Mouse (Mus musculus) liver, embryonic 14 days (tissue): ENCODE results near the gene Prr7. TPM values are rescaled to one million over a fixed set of nuclear protein-coding genes. Genes with fewer than 3 reads are reported as not detected.

ENCODE experiments used
- polyA plus RNA-seq: library from polyadenylated mRNA; depleted of rRNA; stranded (reverse); fragments of >200 nt; gene quantifications from 2 replicates; pipeline ENCODE4 v1.2.3, GENCODE M21; 2012; rRNA removed

The Prr7 gene
- polyA plus RNA-seq: 0.27 and 0.45 TPM in 2 replicates

DNA sequence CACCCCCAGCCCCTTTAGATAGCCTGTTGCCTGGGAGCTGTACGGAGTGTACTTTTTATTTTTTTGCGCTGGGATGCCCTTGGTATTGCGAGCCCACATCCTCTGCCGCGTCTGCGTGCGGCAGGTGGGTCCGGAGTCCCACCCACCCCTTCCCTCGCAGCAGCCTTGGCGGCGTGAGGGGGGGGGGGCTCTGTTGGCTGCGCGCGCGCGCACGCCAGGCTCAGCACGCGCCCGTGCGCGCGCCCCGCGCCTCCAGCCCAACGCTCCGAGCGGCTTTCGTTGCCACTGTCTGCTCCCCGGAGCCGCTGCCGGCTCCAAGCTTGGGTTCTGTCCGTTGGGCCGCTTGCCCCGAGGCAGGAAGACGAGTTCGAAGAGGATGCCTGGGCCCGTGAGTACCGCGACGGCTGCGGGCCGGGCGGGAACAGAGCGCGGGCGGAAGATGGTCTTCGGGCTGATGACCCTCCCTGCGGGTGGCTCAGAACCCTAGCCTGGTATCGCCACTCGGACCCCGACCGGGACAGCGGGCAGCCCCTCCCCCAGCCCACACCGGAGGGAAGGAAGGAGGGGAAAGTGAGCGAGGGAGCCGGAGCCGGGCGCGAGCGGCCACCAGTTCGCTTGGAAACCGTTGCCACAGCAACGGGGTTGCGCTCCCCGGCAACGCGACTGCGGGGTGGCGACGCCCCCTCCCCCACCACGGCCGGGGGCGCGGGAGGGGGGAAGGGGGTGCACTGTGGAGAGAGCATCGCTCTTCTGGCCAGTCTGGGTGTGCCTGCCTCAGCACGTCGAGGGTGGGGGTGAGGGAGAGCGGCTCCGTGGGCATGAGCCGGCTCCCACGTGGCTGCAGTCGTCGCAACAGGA is at the start of gene Prr7:
Gene Prr7, plus strand, starts transcription at position 241 of the 858 bp plus-strand sequence.

DNA sequence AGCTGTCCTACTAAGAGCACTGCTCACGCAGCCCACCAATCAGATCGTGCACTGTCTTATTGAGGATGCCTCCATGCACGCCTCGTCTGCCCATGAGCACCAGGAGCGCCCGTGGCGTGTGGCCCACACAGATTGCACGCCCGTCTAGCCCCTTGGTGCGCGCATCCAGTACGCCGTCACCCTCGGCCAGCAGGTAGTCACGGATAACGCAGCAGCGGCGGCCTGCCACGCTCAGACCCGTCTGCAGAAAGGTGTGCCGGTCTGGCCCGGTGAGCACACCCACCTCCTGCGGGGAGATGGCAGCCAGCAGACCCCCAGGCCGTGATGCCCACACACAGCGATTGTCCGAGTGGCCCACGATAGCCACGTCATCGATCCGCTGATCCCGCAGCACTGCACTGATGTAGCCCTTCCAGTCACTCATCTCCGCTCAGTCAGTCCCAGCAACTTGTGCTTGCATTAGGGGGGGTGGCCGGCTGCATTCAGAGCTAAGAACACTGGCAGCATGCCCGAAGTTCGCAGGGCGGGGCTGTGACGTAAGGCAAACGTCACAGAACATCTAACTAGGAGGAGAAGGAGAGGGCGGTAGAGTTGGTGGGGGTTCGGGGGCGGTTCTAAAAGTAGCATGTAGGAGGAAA is 49.2 kb upstream of the Prr7 start, which contains the start of gene Pfn3:
Gene Pfn3, minus strand, starts transcription at position 490 of the 638 bp plus-strand sequence.

DNA sequence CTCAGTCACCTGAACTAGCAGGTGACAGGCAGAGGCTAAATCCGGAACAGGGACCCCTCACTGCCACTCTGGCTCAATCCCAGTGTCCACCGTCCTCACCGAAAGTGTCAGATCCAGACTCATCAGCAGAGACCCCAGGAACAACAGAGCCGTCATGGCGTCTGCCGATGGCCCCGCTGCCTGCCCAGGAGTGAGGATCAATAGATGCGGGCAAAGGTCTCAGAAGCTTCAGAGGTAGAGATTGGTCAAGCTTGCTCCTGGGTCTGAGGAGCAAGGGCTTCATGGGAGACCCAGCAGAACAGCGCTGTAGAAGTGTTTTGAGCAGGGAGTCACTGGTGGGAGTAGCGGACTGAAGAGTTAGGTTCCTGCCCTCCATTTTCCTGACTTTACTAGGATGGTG is 37.5 kb upstream of the Prr7 start, which contains the start of gene F12:
Gene F12, minus strand, starts transcription at position 181 of the 400 bp plus-strand sequence.

DNA sequence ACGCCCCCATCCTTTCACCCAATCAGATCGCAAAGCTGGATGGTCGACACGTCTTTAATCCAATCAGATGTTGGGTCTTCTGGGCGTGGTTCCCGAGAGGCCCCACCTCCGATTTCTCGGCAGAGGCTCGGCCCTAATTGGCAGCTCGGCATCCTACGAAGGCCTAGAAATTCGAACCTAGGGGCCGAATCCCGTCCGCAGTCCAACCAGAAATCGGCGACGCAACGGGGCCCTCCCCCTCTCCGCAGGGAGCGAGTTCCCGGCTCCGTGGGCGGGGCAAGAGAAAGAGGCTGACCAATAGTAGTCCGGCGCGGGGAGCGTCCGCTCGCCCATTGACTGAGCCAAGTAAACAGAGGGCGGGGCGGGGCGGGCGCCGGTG is 19.1 kb upstream of the Prr7 start, which contains the start of gene Grk6:
Gene Grk6, plus strand, starts transcription at position 136 of the 379 bp plus-strand sequence.

DNA sequence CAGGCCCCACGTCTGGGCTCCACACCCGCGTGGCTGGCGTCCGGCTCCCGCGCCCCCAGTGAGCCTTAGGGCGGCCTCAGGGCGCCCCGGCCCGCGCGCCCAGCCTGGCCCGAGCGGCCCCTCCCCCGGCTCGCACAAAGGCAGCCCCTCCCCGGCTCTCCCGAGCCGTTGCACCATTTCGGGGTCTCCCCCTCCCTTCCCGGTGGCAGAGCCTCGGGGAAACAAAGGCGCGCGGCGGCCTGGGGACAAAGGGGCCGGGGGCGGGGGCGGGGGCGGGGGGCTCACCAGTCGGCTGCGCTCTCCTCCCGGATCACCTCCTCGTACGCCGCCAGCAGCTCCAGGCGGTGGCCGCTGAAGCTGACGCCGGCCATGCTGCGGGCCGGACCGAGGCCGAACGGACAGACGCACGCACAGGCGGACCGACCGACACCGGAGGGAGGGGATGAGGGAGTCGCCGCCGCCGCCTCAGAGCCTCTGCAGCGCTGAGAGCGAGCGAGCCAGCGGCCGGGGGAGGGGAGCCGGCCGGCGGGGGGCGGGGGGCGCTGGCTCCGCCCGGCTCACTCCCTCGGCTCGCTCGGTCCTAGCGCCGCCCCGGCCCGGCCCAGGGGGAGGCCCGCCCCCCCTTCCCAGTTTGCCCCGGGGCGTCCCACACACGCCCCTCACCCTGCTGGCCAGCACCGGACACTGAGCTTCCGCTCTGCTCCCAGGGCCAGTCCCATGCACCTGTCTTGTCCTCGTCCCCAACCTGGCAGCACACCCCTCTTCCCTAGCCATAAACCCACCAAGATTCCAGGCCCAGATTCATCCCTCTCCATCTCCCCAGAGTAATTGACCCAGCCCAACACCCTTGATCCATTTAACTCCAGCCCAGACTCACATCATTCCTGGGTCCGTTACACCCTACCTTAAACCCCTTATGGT is 23.8 kb downstream of the Prr7 start, which contains the start of gene Dbn1:
Gene Dbn1, minus strand, starts transcription at position 534 of the 921 bp plus-strand sequence.

DNA sequence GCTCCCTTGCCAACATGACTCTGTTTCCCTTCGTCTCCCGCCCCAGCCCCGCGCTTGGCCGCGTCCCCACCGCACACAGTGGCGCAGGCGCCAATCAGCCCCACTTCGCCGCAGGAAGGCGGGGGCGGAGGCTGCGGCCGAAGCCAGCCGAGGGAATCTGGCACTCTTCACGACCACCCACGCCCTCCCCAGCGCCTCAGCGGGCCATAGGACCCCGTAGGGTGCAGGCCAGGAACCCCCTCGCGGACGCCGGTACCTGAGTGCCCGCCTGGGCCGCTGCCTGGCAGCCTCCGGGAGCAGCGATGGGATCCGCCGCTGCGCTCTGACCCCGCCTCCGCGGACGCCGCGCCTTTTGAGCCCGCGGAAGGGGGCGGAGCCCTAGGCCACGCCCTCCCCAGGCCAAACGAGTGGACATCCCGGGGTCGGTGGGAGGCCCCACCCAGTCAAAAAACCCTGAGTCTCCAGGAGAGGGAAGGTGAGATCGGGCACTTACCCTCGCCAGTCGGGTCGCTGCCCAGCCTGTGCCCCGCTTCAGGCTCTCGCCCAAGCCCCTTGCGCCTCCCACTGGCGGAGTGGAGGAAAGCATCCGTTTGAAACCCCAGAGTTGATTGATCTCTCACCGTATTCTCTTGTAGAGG is 49.2 kb downstream of the Prr7 start, which contains the start of gene Pdlim7:
Gene Pdlim7, minus strand, starts transcription at position 566 of the 638 bp plus-strand sequence.

Other genes starting within 250 kb of the Prr7 start
- 106 and 131 TPM in 2 replicates for gene Prelid1, start 143.8 kb upstream of the Prr7 start, polyA plus RNA-seq
- 46.2 and 48.4 TPM in 2 replicates for gene Rab24, start 142.3 kb upstream of the Prr7 start, polyA plus RNA-seq
- 28.7 and 32.2 TPM in 2 replicates for gene Mxd3, start 134.4 kb upstream of the Prr7 start, polyA plus RNA-seq
- gene Lman2, start 101.5 kb upstream of the Prr7 start, polyA plus RNA-seq: 33.8 and 37.5 TPM in 2 replicates
- gene Rgs14, start 94.5 kb upstream of the Prr7 start, polyA plus RNA-seq: 1.3 and 1.6 TPM in 2 replicates
- not detected in 2 replicates for gene Slc34a1, start 66.1 kb upstream of the Prr7 start, polyA plus RNA-seq
- not detected in 2 replicates for gene Pfn3, start 49.0 kb upstream of the Prr7 start, polyA plus RNA-seq
- gene F12, start 37.5 kb upstream of the Prr7 start, polyA plus RNA-seq: 48.2 and 48.8 TPM in 2 replicates
- gene Grk6, start 19.2 kb upstream of the Prr7 start, polyA plus RNA-seq: 23.9 and 26.4 TPM in 2 replicates
- 4.4 and 6.9 TPM in 2 replicates for gene Dbn1, start 23.8 kb downstream of the Prr7 start, polyA plus RNA-seq
- 12.5 and 13.1 TPM in 2 replicates for gene Pdlim7, start 49.4 kb downstream of the Prr7 start, polyA plus RNA-seq
- 3.9 and 4.9 TPM in 2 replicates for gene Dok3, start 65.0 kb downstream of the Prr7 start, polyA plus RNA-seq
- 27.1 and 31.4 TPM in 2 replicates for gene Ddx41, start 72.4 kb downstream of the Prr7 start, polyA plus RNA-seq
- 16.9 and 20.4 TPM in 2 replicates for gene Fam193b, start 106.9 kb downstream of the Prr7 start, polyA plus RNA-seq
- gene Tmed9, start 109.5 kb downstream of the Prr7 start, polyA plus RNA-seq: 57.0 and 61.6 TPM in 2 replicates
- 5.0 and 5.8 TPM in 2 replicates for gene B4galt7, start 135.6 kb downstream of the Prr7 start, polyA plus RNA-seq
- 14.6 and 14.8 TPM in 2 replicates for gene Caml, start 158.7 kb downstream of the Prr7 start, polyA plus RNA-seq
- 22.0 and 23.7 TPM in 2 replicates for gene Ddx46, start 170.8 kb downstream of the Prr7 start, polyA plus RNA-seq
- 16.8 and 20.6 TPM in 2 replicates for gene B230219D22Rik, start 228.9 kb downstream of the Prr7 start, polyA plus RNA-seq